8 mouse cellular contexts compared by ENCODE assay signal in genomic region chr13:119754635-119755020, GRCm38 (mm10). TPM values are rescaled to one million over a fixed set of nuclear protein-coding genes. Genes with fewer than 3 reads are reported as not detected.
A peak's percentile ranks its signal among the peaks of the same experiment; 100 is the strongest.
DNase-seq lines count a peak whose midpoint lies in the region; ATAC-seq and TF ChIP-seq lines count a peak whose summit lies in the region.

No protein-coding gene starts in this region.

- peak overlapping the region; percentile 98 for H3K4me3 ChIP-seq in thymus, adult 2 months (ENCODE audit: control insufficient read depth, insufficient read depth, low read length)
- H3K4me3 ChIP-seq in liver, embryonic 15.5 days (replicated peaks): no peak overlapping the region
- H3K4me3 ChIP-seq in stomach, postnatal 0 days (ENCODE audit: low read depth, low read length): no peak overlapping the region

- H3K9ac ChIP-seq in liver, embryonic 15.5 days: no peak overlapping the region
- no peak overlapping the region for H3K9ac ChIP-seq in stomach, postnatal 0 days (ENCODE audit: low read length)

- peaks cover 20% of the 10 kb centered on the region for H3K4me1 ChIP-seq in thymus, adult 2 months (replicated peaks; ENCODE audit: control insufficient read depth, insufficient read depth, low read length)
- peaks cover 13% of the 10 kb centered on the region; the same call in 1 of the 2 replicates for H3K4me1 ChIP-seq in liver, embryonic 15.5 days (replicated peaks)
- H3K4me1 ChIP-seq in stomach, postnatal 0 days (replicated peaks; ENCODE audit: control insufficient read depth, insufficient read depth): no peaks in the 10 kb centered on the region; the same call in 1 of the 2 replicates

- H3K27ac ChIP-seq in thymus, adult 2 months (ENCODE audit: control insufficient read depth, insufficient read depth, low read length): peak overlapping the region; percentile 94; the same call in 1 of the 2 replicates
- H3K27ac ChIP-seq in liver, embryonic 15.5 days (replicated peaks): no peak overlapping the region
- no peak overlapping the region for H3K27ac ChIP-seq in stomach, postnatal 0 days (replicated peaks)

- H3K36me3 ChIP-seq in thymus, adult 2 months (ENCODE audit: control insufficient read depth, insufficient read depth, low read length): peaks cover 5% of the 10 kb centered on the region; the same call in 1 of the 2 replicates
- no peaks in the 10 kb centered on the region for H3K36me3 ChIP-seq in liver, embryonic 15.5 days (replicated peaks)
- H3K36me3 ChIP-seq in stomach, postnatal 0 days (ENCODE audit: control insufficient read depth, insufficient read depth, low read length): no peaks in the 10 kb centered on the region

- peak; percentile 18 for DNase-seq in adrenal gland, postnatal 10 days
- DNase-seq in adrenal gland, adult 18-20 months (ENCODE audit: low spot score in 2 of 2): no peak
- no peak for DNase-seq in thymus, adult 2 months
- DNase-seq in thymus, postnatal 36 days: no peak
- no peak for DNase-seq in stomach, postnatal 0 days (ENCODE audit: low spot score)
- no peak for DNase-seq in natural killer cell, adult 2 months (ENCODE audit: low spot score in 2 of 2)
- no peak for DNase-seq in left cerebral cortex, adult 11 months (ENCODE audit: low spot score)

- no peak for TF ChIP-seq CTCF in thymus, adult 2 months (IDR thresholded peaks at IDR 0.05; ENCODE audit: borderline replicate concordance, control insufficient read depth, extremely low read depth, insufficient read depth, low read length, poor library complexity)
- no peak for TF ChIP-seq CTCF in stomach, postnatal 0 days (IDR thresholded peaks at IDR 0.05; ENCODE audit: low read depth)

- H3K4me2 ChIP-seq in liver, embryonic 15.5 days: peak overlapping the region; percentile 72
- peak overlapping the region; percentile 92 for H3K4me2 ChIP-seq in stomach, postnatal 0 days (replicated peaks; ENCODE audit: low read depth)

- TF ChIP-seq POLR2A in thymus, adult 2 months (IDR thresholded peaks at IDR 0.05; ENCODE audit: control insufficient read depth, extremely low read depth, insufficient read depth, low read length, poor library complexity): no peak

- TF ChIP-seq EP300 in stomach, postnatal 0 days (optimal IDR thresholded peaks at IDR 0.05): no peak

- no peaks in the 10 kb centered on the region for H3K27me3 ChIP-seq in thymus, adult 2 months (ENCODE audit: control insufficient read depth, insufficient read depth, low read length)
- peaks cover 17% of the 10 kb centered on the region for H3K27me3 ChIP-seq in liver, embryonic 15.5 days
- H3K27me3 ChIP-seq in stomach, postnatal 0 days (ENCODE audit: control insufficient read depth, insufficient read depth, low read length): no peaks in the 10 kb centered on the region

- WGBS in thymus, adult 2 months: 23% methylated on average over 3 of the region's 3 CpGs
- 17% methylated on average over 3 of the region's 3 CpGs for WGBS in liver, embryonic 15.5 days (ENCODE audit: insufficient replicate concordance)
- 41% methylated on average over 3 of the region's 3 CpGs for WGBS in stomach, postnatal 0 days

- no peaks in the 10 kb centered on the region for H3K9me3 ChIP-seq in liver, embryonic 15.5 days (replicated peaks)
- H3K9me3 ChIP-seq in stomach, postnatal 0 days (ENCODE audit: control insufficient read depth, low read length): no peaks in the 10 kb centered on the region

- ATAC-seq in liver, embryonic 15.5 days (ENCODE audit: insufficient read depth): no peak
- no peak for ATAC-seq in stomach, postnatal 0 days (ENCODE audit: low FRiP score, low TSS enrichment)

RNA-seq across cellular contexts. Expression of gene Nim1k, which starts 1.1 kb away (rescaled TPM):
- total RNA-seq in adrenal gland, postnatal 10 days (2021): 1 to 10 TPM; 2.0 to 3.6 TPM
- total RNA-seq in adrenal gland, adult 18-20 months (2021): 1 to 10 TPM; 1.2 to 1.6 TPM
- polyA plus RNA-seq in thymus, adult 2 months (2012; rRNA removed): 5.5 and 5.8 TPM in 2 replicates
- polyA plus RNA-seq in liver, embryonic 15.5 days (2015; fragmentation: Nextera tagmentation; extraction: Ambion mirVana): 0.09 and 0.10 TPM in 2 replicates
- 0.53 TPM in 2 replicates for polyA plus RNA-seq in stomach, postnatal 0 days (2015; fragmentation: Nextera tagmentation; extraction: Ambion mirVana)

RNA-seq across cellular contexts. Expression of gene Zfp131, which starts 36.1 kb away (rescaled TPM):
- total RNA-seq in adrenal gland, postnatal 10 days (2021): 10 to 100 TPM; 34.6 to 35.1 TPM
- total RNA-seq in adrenal gland, adult 18-20 months (2021): 10 to 100 TPM; 38.3 to 39.2 TPM
- polyA plus RNA-seq in thymus, adult 2 months (2012; rRNA removed): 17.7 and 25.9 TPM in 2 replicates
- polyA plus RNA-seq in liver, embryonic 15.5 days (2015; fragmentation: Nextera tagmentation; extraction: Ambion mirVana): 12.1 and 12.5 TPM in 2 replicates
- polyA plus RNA-seq in stomach, postnatal 0 days (2015; fragmentation: Nextera tagmentation; extraction: Ambion mirVana): 18.2 and 18.3 TPM in 2 replicates
